Mouse (Mus musculus): ENCODE results near the gene Esp16.
"Not testable (repeated sequence)": the region's sequence is repeated elsewhere in the genome, so short reads cannot be mapped to it uniquely, and the experiment has no call there.

Gene Esp16

DNA sequence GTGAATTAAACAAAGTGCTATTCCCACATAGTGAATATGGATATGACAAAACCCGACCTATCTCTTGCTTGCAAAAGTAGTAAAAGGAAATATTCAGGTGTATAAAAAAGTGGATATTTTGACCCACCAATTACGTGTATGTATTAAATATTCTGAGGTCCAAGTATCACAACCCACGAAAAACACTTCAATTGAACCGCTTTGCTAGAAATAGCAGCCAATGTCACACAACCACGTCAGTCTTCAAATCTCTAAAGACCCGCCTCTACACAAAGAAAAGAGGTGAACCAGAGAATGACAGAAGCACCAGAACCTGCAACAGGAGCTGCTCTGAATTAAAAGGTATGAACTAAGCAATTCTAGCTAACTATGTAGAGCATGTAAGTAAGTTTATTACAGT is at the start of gene Esp16:
Gene Esp16 (plus strand): TSS at position 301 of the 400 bp plus-strand sequence.
- DNase-seq = not testable (repeated sequence)

DNA sequence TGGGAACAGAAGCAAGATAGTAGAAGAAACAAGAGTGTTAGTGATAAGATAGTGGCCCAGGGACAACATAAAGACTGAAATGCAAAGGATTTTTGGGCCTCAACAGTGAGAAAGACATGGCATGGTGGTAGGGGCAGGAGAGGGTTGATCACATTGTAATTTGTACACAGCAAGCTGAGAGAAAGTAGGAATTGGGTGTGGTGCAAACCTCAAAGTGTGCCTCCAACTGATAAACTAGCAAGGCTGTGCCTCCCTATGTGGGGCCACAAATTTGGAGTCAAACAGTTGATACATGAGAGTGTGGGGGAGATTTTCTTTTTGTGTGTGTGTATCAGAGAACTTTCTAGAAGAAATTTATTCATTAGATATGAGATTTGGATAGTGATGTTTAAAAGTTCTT is 37.9 kb upstream of the Esp16 start:
- not testable (repeated sequence) for DNase-seq
